Mouse (Mus musculus) hindbrain, embryonic 11.5 days (tissue): ENCODE measurements around the gene Pou4f1. TPM values are rescaled to one million over a fixed set of nuclear protein-coding genes. Genes with fewer than 3 reads are reported as not detected.
"Not testable (repeated sequence)": the region's sequence is repeated elsewhere in the genome, so short reads cannot be mapped to it uniquely, and the experiment has no call there.

Experiments
- ATAC-seq: fragments of 200-750 bp; cut with Nextera tagmentation; 2 replicates; pipeline ENCODE4 v1.8.0; 2017; ENCODE audit warnings: mild to moderate bottlenecking, moderate TSS enrichment, moderate library complexity; ENCODE audit not compliant: low FRiP score
- DNase-seq: peaks from one replicate; pipeline ENCODE4 v3.0.0-alpha.2; 2015; ENCODE audit warnings: low spot score
- H3K27ac ChIP-seq: fragments of 300-500 bp; sonication (generic); 2 replicates; pipeline ENCODE4 v1.5.1; 2014; ENCODE audit warnings: mild to moderate bottlenecking, low read depth, low read length
- H3K27me3 ChIP-seq: fragments of 300-500 bp; sonication (generic); 2 replicates; pipeline ENCODE4 v1.6.1; 2014; ENCODE audit warnings: mild to moderate bottlenecking, low read length, moderate library complexity, mixed read lengths; ENCODE audit not compliant: control insufficient read depth, insufficient read depth
- H3K36me3 ChIP-seq: fragments of 300-500 bp; sonication (generic); 2 replicates; pipeline ENCODE4 v1.6.1; 2014; ENCODE audit warnings: mild to moderate bottlenecking, low read length, moderate library complexity, mixed read lengths; ENCODE audit not compliant: control insufficient read depth, insufficient read depth
- H3K4me1 ChIP-seq: fragments of 300-500 bp; sonication (generic); replicated peaks from 2 replicates; pipeline ENCODE4 v1.6.1; 2014; ENCODE audit warnings: low read length, mixed read lengths; ENCODE audit not compliant: control insufficient read depth, insufficient read depth
- H3K4me2 ChIP-seq: fragments of 300-500 bp; sonication (generic); replicated peaks from 2 replicates; pipeline ENCODE4 v1.6.1; 2014; ENCODE audit warnings: mild to moderate bottlenecking, low read depth, low read length
- H3K4me3 ChIP-seq: fragments of 300-500 bp; sonication (generic); 2 replicates; pipeline ENCODE4 v1.5.1; 2014; ENCODE audit warnings: low read depth, low read length
- H3K9ac ChIP-seq: fragments of 300-500 bp; sonication (generic); 2 replicates; pipeline ENCODE4 v1.6.1; 2014; ENCODE audit warnings: low read depth, low read length
- H3K9me3 ChIP-seq: fragments of 300-500 bp; sonication (generic); 2 replicates; pipeline ENCODE4 v1.6.1; 2016; ENCODE audit warnings: low read length; ENCODE audit not compliant: control insufficient read depth
- WGBS: fragments of 180-500 bp; shearing (Covaris S2); extraction: QIAGEN DNeasy Blood & Tissue Kit; methylation state at CpG from one replicate; pipeline ENCODE4 v1.1.7; 2014; 5-methylcytosine and 5-hydroxymethylcytosine counted together
- polyA plus RNA-seq: library from polyadenylated mRNA; unstranded; fragments of >200 nt; fragmentation: Nextera tagmentation; extraction: Ambion mirVana; gene quantifications from 2 replicates; pipeline ENCODE4 v1.2.1, GENCODE M21; 2014

Pou4f1 gene
- 56.5 and 71.1 TPM in 2 replicates for polyA plus RNA-seq

DNA sequence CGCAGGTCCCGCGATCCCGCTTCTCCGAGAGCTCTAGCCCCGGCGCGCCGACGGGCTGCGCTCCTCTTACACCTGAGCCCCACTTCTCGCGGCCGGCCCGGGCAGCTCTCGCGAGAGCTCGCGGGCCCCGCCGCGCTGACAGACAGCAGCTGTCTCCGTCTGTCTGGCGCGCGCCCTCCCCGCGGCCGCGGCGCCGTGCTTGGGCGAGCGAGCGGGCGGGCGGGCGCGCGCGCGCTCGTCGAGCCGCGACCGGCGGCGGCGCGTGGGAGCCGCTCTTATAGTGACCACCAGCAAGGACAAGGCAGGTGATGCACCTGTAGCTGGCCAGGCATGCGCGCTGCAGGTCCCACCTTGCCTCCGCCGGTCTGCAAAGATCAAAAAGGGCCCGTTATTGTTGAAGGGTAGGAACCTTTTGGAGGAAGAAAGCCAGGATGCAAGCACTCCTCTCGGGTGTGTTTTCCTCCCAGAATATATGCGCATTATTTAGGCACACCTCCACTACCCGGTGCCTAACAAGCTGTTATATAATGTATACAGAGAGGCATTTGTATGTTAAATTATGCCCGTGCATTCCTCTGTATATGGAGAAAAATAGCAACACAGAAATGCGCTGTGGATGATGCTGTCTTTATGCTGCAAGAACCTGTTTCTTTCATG lies at the start of gene Pou4f1:
Gene Pou4f1, minus strand, starts transcription at position 34 of the 657 bp plus-strand sequence.
- ATAC-seq (peak; percentile 91), DNase-seq (peak; percentile 87)
- Histone ChIP-seq H3K9ac (peak within 1 kb of the TSS; percentile 64), H3K4me2 (peak within 1 kb of the TSS; percentile 68), H3K9me3 (no peaks in the 10 kb centered on the region), H3K36me3 (no peaks in the 10 kb centered on the region), H3K4me3 (peak within 1 kb of the TSS; percentile 46), H3K27ac (peak within 1 kb of the TSS; percentile 70), H3K27me3 (peaks cover 74% of the 10 kb centered on the region), H3K4me1 (peaks cover 10% of the 10 kb centered on the region)
- WGBS, result under 1% methylated on average over 56 of the region's 62 CpGs

DNA sequence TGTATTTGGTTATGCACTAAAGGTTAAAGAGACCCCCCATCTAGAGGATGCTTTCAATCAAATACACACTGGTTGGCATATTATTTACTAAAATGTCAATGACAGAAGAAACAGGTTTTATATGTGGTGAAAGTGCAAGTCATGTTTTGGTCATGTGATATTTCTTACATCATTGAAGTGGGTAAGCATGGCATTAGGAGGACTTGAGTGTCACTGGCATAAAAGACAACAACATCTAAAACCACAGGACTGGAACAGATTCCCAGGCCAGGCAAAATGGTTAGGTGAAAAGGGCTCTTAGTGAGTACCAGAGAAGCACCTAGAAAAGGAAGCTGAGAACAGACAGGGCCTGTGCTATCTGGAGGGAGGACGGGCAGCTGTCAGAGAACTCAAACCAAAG lies 43.9 kb upstream of the Pou4f1 start:
- DNase-seq (no peak), ATAC-seq (no peak)
- H3K4me3 ChIP-seq, result no peak overlapping the region
- H3K27me3 ChIP-seq, result no peaks in the 10 kb centered on the region
- 83% methylated on average over 1 of the region's 1 CpGs for WGBS
- no peak overlapping the region for H3K9ac ChIP-seq
- no peaks in the 10 kb centered on the region for H3K36me3 ChIP-seq
- H3K4me2 ChIP-seq, result no peak overlapping the region
- no peak overlapping the region for H3K27ac ChIP-seq
- no peaks in the 10 kb centered on the region for H3K4me1 ChIP-seq
- no peaks in the 10 kb centered on the region for H3K9me3 ChIP-seq

- H3K27me3 ChIP-seq, H3K36me3 ChIP-seq, H3K4me2 ChIP-seq, H3K4me1 ChIP-seq, ATAC-seq, H3K27ac ChIP-seq, H3K4me3 ChIP-seq, DNase-seq, H3K9ac ChIP-seq, H3K9me3 ChIP-seq: not testable (repeated sequence)
- WGBS, result 80% methylated on average over 3 of the region's 3 CpGs
These were observed 35.0 kb upstream of the Pou4f1 start for GRCm38 (mm10) chr14:104502761-104503160.

DNA sequence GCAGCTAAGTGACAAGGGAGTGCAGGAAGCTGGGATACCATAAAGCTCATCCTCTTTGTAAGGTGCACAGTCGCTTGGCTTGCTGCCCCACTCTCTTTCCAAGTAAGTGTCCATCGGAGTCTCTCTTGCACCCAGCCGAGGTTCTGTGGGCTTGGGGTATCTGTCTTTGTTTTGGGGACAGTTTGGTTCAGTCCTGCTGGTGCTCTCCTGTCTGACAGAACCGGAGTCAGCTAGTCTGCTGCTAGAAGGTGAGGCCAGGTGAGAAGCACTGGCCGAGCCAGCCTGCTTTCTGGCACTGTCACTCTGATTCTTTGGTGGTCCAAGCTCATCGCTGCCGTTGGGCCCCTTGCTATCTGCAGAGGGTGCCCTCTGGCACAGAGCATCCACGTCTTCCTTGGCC lies 12.0 kb upstream of the Pou4f1 start:
- Histone ChIP-seq H3K9ac (no peak overlapping the region), H3K4me2 (no peak overlapping the region), H3K36me3 (peaks cover 5% of the 10 kb centered on the region; the same call in 1 of the 2 replicates), H3K9me3 (no peaks in the 10 kb centered on the region), H3K27me3 (peaks cover 7% of the 10 kb centered on the region; the same call in 1 of the 2 replicates), H3K4me3 (no peak overlapping the region), H3K4me1 (no peaks in the 10 kb centered on the region), H3K27ac (no peak overlapping the region)
- DNase-seq, result no peak
- ATAC-seq, result no peak
- WGBS, result 95% methylated on average over 8 of the region's 8 CpGs

DNA sequence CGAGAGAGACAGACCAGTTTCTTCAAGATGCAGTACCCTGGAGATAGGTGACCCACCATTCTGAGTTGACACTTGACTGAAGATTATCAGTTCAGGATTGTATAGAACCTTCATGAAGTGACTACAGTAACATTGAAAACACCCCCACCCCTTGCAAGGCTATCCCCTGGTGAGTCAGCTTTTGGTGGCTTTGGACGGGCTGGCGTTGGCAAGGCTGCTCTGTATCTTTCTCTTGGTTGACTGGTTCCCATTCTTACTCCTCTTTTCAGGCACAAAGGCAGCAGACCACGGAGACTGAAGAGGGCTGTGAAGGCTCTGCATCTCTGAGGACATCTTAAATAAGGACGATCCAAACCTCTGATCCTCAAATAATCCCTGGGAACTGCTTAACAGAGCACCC lies 10.8 kb upstream of the Pou4f1 start:
- Histone ChIP-seq H3K36me3 (peaks cover 5% of the 10 kb centered on the region; the same call in 1 of the 2 replicates), H3K4me2 (no peak overlapping the region), H3K27ac (no peak overlapping the region), H3K9ac (no peak overlapping the region), H3K9me3 (no peaks in the 10 kb centered on the region), H3K4me1 (no peaks in the 10 kb centered on the region), H3K27me3 (peaks cover 17% of the 10 kb centered on the region; the same call in 1 of the 2 replicates), H3K4me3 (no peak overlapping the region)
- DNase-seq (no peak), ATAC-seq (no peak)
- WGBS, result 71% methylated on average over 5 of the region's 5 CpGs

DNA sequence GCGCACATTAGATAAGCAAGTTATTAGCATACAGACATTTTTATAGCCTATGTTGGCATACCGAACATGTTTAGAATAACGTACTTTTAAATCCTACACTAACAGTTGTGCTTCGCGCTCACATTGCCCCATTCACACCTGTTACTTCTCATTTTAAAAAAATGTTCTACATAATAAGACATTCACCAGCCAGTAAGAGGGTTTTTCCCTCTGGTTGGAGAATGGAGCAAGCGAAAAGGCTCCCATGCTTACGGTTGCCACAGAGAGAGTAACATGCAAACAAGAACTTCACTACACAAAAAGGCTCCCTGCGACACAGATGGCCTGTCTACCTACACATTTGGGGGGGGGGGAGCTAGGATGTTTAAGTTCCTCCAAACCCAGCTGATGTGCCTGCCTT lies 9.8 kb upstream of the Pou4f1 start:
- H3K27ac ChIP-seq, result no peak overlapping the region
- H3K4me1 ChIP-seq, result peaks cover 3% of the 10 kb centered on the region; the same call in 1 of the 2 replicates
- H3K9me3 ChIP-seq, result no peaks in the 10 kb centered on the region
- peaks cover 23% of the 10 kb centered on the region for H3K27me3 ChIP-seq
- no peak overlapping the region for H3K4me3 ChIP-seq
- DNase-seq (no peak), ATAC-seq (no peak)
- H3K36me3 ChIP-seq, result peaks cover 5% of the 10 kb centered on the region; the same call in 1 of the 2 replicates
- H3K4me2 ChIP-seq, result no peak overlapping the region
- H3K9ac ChIP-seq, result no peak overlapping the region
- 97% methylated on average over 8 of the region's 8 CpGs for WGBS

- DNase-seq, result no peak
- H3K4me1 ChIP-seq, result peaks cover 6% of the 10 kb centered on the region; the same call in 1 of the 2 replicates
- no peak overlapping the region for H3K4me2 ChIP-seq
- peaks cover 41% of the 10 kb centered on the region for H3K27me3 ChIP-seq
- no peak for ATAC-seq
- H3K27ac ChIP-seq, result no peak overlapping the region
- WGBS, result 75% methylated on average over 1 of the region's 1 CpGs
- H3K36me3 ChIP-seq, result peaks cover 5% of the 10 kb centered on the region; the same call in 1 of the 2 replicates
- H3K9me3 ChIP-seq, result no peaks in the 10 kb centered on the region
- H3K9ac ChIP-seq, result no peak overlapping the region
- no peak overlapping the region for H3K4me3 ChIP-seq
These were observed 7.6 kb upstream of the Pou4f1 start for GRCm38 (mm10) chr14:104475438-104475837.

DNA sequence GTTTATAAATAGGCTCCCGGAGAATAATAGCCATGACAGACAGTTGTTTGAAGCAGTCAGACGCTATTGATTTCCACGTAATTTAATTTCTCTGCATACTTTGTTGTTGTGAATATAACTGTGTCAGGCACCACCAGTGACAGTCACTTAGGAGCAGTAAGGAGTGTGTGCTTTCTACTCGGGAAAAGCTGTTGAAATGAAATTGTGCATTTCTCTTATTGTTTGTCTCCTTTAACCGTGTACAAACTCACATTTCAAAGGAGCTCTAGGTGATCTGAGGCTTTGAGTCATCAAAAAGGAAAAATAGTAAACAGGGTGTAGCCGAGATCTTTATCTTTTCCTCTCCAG lies 798 bp upstream of the Pou4f1 start:
- no peak for ATAC-seq
- H3K4me2 ChIP-seq, result peak overlapping the region; percentile 68
- no peak for DNase-seq
- H3K27ac ChIP-seq, result no peak overlapping the region
- H3K4me3 ChIP-seq, result no peak overlapping the region
- no peaks in the 10 kb centered on the region for H3K36me3 ChIP-seq
- H3K9me3 ChIP-seq, result no peaks in the 10 kb centered on the region
- 3% methylated on average over 6 of the region's 6 CpGs for WGBS
- peaks cover 70% of the 10 kb centered on the region for H3K27me3 ChIP-seq
- H3K4me1 ChIP-seq, result peaks cover 10% of the 10 kb centered on the region
- no peak overlapping the region for H3K9ac ChIP-seq
